Mouse (Mus musculus) lung, adult 2 months (tissue): Measurements from ENCODE around the gene Ctso. TPM values are rescaled to one million over a fixed set of nuclear protein-coding genes. Genes with fewer than 3 reads are reported as not detected.

Experiments used
- DNase-seq: peaks from one replicate; pipeline ENCODE4 v3.0.0; 2022
- H3K4me1 ChIP-seq: fragments of 200-500 bp; 2 replicates; pipeline ENCODE4 v1.6.1; 2011; ENCODE audit warnings: low read length; ENCODE audit not compliant: control insufficient read depth, insufficient read depth
- H3K4me3 ChIP-seq: fragments of 200-500 bp; replicated peaks from 2 replicates; pipeline ENCODE3; 2011; ENCODE audit warnings: low read depth, mild to moderate bottlenecking, control low read depth, low read length; ENCODE audit errors: extremely low read depth
- CTCF ChIP-seq: fragments of 200-500 bp; IDR thresholded peaks from 2 replicates; pipeline ENCODE4 v1.5.1; 2011; ENCODE audit warnings: mild to moderate bottlenecking, low read length, control low read depth; ENCODE audit not compliant: insufficient read depth
- POLR2A ChIP-seq: fragments of 200-500 bp; IDR thresholded peaks from 2 replicates; pipeline ENCODE4 v1.6.1; 2011; ENCODE audit warnings: low read depth, mild to moderate bottlenecking, control low read depth, low read length, borderline replicate concordance; ENCODE audit errors: extremely low read depth
- WGBS: fragments of 180-500 bp; shearing (Covaris S2); methylation state at CpG from one replicate; pipeline ENCODE4 v1.1.7; 2018; 5-methylcytosine and 5-hydroxymethylcytosine counted together
- polyA plus RNA-seq: library from polyadenylated mRNA; depleted of rRNA; stranded (reverse); fragments of >200 nt; gene quantifications from 2 replicates; pipeline ENCODE4 v1.2.3, GENCODE M21; 2012

Gene Ctso
- polyA plus RNA-seq, 1 experiment: 16.7 TPM

DNA sequence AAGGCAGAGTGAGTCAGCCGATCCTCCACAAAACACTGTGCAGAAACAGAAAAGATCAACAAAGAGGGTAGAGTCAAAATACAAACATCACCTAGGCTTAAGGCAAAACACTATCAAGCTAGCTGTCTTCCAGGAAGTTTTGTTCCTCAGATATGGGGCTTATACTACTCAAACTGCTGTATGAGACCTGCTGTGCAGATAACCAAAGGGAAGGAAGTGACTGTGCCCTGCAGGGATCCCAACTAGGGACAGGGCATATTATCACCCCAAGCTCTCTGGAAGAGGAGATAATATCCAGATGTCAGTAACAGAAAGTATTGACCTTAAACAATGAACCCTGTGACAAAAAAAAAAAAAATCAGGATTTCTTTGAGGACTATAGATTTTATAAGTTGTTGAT, 16.6 kb downstream of the Ctso start:
- 86% methylated on average over 1 of the region's 1 CpGs for WGBS
- H3K4me1 ChIP-seq: no peaks in the 10 kb centered on the region
- TF ChIP-seq POLR2A (no peak), CTCF (no peak)
- H3K4me3 ChIP-seq: no peak overlapping the region
- DNase-seq: no peak

DNA sequence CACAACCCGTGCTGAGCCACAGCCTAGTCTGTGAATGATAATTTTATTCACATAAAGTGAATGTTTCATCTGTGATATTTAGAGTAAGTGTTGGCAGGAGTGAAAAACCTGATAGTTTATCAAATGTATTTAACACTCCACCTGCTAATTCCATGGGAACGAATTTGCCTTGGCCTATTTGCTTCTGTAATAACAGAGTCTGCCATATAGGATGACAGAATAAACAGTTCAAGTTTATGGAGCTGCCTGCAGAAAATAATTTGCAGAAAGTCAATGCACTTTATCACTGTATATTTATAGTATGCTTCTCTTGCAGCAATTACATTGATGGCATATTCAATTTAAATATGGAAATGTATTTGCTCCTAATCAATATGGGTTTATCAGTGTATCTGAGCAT, 19.4 kb downstream of the Ctso start:
- no peak overlapping the region for H3K4me3 ChIP-seq
- H3K4me1 ChIP-seq: no peaks in the 10 kb centered on the region
- WGBS: 70% methylated on average over 2 of the region's 2 CpGs
- DNase-seq: no peak
- no peak for TF ChIP-seq POLR2A
- TF ChIP-seq CTCF: no peak

DNA sequence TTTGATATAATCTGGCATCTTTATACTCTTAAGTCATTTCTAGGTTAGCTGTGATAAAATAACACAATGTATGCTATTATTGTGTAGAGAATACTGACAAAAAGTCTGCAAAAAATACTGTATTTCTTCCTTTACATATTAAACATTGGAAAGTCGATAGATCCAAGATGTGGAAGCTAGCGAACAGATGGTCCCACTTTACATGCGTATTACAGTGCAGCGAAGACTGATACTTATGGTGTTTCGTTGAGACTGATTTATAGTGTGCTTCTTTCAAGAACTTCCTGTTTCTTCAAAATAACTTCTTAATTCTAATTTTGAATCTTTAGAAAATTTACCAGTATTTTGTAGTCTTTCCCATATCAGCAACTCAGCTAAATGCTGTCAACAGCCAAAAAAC, 25.1 kb downstream of the Ctso start:
- TF ChIP-seq CTCF (no peak), POLR2A (no peak)
- DNase-seq: no peak
- 91% methylated on average over 5 of the region's 5 CpGs for WGBS
- Histone ChIP-seq H3K4me1 (no peaks in the 10 kb centered on the region), H3K4me3 (no peak overlapping the region)

DNA sequence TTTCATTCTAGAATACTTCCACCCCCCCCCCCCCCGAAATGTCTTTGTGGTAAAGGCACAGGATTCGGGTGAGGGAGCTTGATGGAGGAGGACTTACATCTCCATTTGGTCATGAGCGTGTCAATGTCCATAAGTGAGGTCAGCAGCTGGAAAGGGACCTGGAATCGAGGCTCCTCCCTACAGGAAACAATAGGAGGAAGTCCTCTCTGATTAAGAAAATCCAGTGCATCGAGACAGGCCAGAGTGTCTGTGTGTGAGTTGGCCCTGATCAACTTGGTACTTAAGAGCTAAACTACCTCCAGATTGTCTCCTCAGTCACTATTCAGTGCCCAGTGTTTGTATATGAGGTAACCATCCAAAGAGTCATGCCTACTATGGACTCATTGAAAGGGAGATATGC, 28.9 kb downstream of the Ctso start:
- TF ChIP-seq POLR2A (no peak), CTCF (no peak)
- Histone ChIP-seq H3K4me3 (no peak overlapping the region), H3K4me1 (no peaks in the 10 kb centered on the region)
- WGBS: 52% methylated on average over 5 of the region's 5 CpGs
- DNase-seq: no peak

DNA sequence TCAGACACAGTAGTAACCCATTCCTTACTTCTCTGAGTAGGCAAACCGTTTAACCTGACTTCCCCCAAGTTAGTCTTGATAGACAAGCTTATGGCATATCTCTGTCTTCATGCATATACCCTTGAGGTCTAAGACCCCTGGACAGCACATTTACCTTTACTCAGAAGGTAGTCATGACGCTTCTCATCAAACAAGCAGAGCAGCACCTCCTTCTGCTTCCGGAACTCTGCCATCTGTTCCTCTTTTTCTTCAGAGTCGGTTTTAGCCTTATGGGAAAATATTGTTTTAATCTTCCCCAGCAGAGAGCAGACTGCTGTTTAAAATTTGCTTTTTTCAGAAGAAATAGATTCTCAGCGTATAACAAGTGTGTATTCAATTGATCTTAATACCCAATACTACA, 31.4 kb downstream of the Ctso start:
- H3K4me1 ChIP-seq: no peaks in the 10 kb centered on the region
- TF ChIP-seq CTCF: no peak
- no peak for TF ChIP-seq POLR2A
- no peak overlapping the region for H3K4me3 ChIP-seq
- 74% methylated on average over 5 of the region's 5 CpGs for WGBS
- no peak for DNase-seq

DNA sequence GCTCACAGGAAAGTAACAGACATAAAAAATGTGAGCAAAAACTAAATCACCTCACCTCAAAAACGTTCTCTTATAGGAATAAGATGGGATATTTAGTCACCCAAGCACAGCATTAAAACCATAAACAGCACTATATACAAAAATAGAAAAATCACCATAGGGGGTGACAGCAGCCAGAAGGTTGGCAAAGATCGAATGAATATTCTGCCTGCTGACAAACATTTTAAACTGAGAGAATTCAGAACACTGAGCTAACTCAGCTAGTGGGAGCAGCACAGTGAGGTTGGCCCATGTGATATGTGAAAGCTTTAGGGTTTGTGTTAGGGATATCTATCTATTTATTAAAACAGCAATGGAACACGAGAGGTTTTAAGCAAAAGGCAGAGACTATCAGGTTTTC, 32.2 kb downstream of the Ctso start:
- 64% methylated on average over 3 of the region's 3 CpGs for WGBS
- no peak for DNase-seq
- TF ChIP-seq CTCF (no peak), POLR2A (no peak)
- no peaks in the 10 kb centered on the region for H3K4me1 ChIP-seq
- H3K4me3 ChIP-seq: no peak overlapping the region

DNA sequence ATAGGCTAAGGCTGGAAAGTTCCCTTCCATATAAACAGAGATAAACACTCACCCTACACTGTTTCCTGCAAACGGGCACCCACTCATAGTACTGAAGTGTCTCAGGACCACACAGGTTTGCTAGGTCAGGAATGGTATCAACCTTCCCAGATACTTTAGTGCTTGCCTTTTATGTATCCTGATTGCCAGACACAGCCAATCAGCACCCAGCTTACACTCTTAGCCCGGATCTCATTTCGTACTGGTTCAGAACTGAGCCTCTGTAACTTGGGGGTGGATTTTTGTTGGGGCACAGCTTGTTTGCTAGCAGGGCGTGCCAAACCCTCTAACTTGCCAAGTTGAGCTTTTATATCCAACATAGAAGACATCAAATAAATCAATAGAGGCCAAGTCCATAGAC, 43.2 kb downstream of the Ctso start:
- WGBS: 22% methylated on average over 4 of the region's 4 CpGs
- TF ChIP-seq CTCF (no peak), POLR2A (no peak)
- no peaks in the 10 kb centered on the region; the same call in 1 of the 2 replicates for H3K4me1 ChIP-seq

DNA sequence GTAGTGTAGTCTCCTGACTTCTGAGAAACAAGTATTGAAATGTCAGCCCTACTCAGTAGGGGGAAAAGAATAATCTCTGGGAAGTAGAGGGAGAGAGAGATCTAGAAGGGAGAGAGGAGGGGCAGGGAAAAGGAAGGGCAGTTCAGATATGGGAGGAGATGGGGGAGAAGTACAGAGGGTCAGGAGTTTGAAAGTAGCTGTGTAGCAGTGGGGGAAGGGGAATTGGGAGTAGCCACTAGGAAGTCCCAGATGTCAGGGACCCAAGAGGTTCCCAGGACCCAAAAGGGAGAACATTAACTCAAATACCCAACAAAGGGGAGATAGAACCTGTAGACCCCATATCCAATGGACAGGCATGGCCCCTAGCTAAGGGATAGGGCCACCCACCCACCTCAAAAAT, 43.7 kb downstream of the Ctso start, which contains the start of gene Tdo2:
Gene Tdo2 (minus strand): TSS at position 101 of the 400 bp plus-strand sequence.
- TF ChIP-seq CTCF (no peak), POLR2A (no peak)
- H3K4me1 ChIP-seq: no peaks in the 10 kb centered on the region; the same call in 1 of the 2 replicates
- H3K4me3 ChIP-seq: no peak within 1 kb of the TSS
- no peak for DNase-seq

More for the DNA sequence above, 43.2 kb downstream of the Ctso start:
- no peak for DNase-seq
- H3K4me3 ChIP-seq: no peak overlapping the region

DNA sequence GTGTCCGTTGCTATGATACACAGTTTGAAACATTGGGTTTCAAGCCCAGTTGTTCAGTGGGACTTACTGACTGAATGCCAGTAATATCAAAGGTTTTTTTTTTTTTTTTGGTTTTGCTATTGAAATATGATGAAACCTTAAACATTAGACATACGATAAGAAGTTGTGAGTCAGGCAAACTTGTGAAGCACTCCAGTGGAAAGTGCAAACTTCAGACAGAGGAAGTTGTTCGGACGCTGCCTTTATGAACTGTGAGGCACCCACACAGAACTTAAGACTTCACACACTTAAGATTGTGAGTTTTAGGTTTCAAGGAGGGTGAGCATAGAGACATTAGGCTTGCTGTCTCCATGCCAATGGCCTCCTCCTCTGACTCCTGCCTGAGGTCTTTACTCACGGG, 49.2 kb downstream of the Ctso start:
- no peak for DNase-seq
- 48% methylated on average over 5 of the region's 5 CpGs for WGBS
- TF ChIP-seq CTCF (no peak), POLR2A (no peak)
- no peak overlapping the region for H3K4me3 ChIP-seq
- H3K4me1 ChIP-seq: no peaks in the 10 kb centered on the region

DNA sequence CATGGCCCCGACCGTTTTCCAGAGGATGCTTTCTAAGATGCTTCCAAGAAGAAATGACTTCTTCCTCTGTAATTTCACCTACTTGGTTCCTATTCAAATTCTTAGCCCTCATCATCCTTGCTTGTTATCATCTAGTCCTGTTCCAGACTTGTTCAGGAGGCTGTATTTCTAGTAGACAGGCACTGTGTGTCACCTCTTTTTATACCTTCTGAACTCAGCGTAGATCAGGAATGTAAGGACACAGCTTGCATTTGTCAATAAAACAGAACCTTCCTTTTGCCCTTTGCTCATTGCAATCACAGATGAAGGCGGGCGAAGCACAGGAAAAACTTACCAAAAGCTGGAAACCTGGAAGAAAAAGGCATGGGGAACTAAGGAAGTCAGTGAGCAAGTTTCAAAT, 49.6 kb downstream of the Ctso start, which contains the start of gene Asic5:
Gene Asic5 (plus strand): TSS at position 301 of the 400 bp plus-strand sequence.
- Histone ChIP-seq H3K4me3 (no peak within 1 kb of the TSS), H3K4me1 (no peaks in the 10 kb centered on the region)
- TF ChIP-seq POLR2A: no peak
- no peak for TF ChIP-seq CTCF
- 72% methylated on average over 5 of the region's 5 CpGs for WGBS
- DNase-seq: no peak

DNA sequence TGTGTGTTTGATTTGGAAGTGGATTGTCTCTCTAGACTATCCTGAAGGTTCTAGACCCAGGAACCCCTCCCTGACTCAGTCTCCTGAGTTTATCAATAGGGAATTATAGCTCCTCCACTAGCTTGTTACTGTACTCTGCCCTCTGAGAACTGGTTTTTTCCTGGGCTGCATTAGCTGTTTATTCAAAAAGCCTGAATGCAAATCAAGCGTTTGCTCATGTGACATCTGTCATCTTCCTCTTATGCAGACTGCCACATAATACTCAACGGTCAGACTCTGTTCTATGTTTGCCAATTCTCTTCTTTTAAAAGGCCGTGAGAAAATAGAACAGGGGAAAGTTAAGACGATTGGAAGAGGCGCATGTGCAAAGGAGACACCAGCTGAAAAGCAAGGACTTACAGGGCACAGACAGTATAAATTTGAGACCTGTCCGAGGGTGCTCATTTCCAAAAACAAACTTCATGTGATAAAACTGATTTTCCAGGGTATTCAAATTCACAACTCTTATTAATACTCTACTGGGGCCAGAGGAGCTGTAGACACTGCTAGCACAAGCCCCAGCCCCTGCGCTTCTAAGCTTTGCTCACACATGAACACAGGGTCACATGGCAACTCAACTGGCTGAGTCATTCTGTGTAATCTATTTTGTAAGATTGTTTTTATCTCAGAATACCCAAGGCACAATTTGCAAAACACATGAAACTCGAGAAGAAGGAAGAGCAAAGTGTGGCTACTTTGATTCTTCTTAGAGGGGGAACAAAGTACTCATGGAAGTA, 50.9 kb downstream of the Ctso start:
- Histone ChIP-seq H3K4me3 (no peak overlapping the region), H3K4me1 (no peaks in the 10 kb centered on the region)
- DNase-seq: no peak
- WGBS: 60% methylated on average over 8 of the region's 8 CpGs
- no peak for TF ChIP-seq POLR2A
- no peak for TF ChIP-seq CTCF

DNA sequence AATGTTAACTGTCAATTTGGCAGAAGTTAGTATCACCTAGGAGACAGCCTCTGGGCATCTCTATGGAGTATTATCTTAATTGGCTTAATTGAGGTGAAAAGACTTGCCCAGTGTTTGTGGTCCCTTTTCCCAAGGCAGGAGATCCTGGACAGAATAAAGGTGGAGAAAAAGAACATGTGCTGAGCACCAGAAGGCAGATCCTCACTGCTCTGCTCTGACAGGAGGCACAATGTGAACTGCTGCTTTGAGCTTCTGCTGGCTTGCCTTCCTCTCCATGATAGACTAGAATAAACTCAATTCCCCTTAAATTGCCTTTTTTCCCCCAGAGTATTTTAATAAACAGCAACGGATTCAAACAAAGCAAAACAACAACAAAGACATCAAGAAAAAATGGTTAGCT, 52.7 kb downstream of the Ctso start:
- 59% methylated on average over 1 of the region's 1 CpGs for WGBS
- TF ChIP-seq POLR2A: no peak
- no peak for TF ChIP-seq CTCF
- no peak for DNase-seq
- Histone ChIP-seq H3K4me1 (peaks cover 4% of the 10 kb centered on the region; the same call in 1 of the 2 replicates), H3K4me3 (no peak overlapping the region)
